Mouse (Mus musculus): ENCODE measurements around the gene Tmf1. TPM values are rescaled to one million over a fixed set of nuclear protein-coding genes. Genes with fewer than 3 reads are reported as not detected.

Tmf1 gene
- total RNA-seq (2023): 32.9 and 39.9 TPM in 2 replicates

DNA sequence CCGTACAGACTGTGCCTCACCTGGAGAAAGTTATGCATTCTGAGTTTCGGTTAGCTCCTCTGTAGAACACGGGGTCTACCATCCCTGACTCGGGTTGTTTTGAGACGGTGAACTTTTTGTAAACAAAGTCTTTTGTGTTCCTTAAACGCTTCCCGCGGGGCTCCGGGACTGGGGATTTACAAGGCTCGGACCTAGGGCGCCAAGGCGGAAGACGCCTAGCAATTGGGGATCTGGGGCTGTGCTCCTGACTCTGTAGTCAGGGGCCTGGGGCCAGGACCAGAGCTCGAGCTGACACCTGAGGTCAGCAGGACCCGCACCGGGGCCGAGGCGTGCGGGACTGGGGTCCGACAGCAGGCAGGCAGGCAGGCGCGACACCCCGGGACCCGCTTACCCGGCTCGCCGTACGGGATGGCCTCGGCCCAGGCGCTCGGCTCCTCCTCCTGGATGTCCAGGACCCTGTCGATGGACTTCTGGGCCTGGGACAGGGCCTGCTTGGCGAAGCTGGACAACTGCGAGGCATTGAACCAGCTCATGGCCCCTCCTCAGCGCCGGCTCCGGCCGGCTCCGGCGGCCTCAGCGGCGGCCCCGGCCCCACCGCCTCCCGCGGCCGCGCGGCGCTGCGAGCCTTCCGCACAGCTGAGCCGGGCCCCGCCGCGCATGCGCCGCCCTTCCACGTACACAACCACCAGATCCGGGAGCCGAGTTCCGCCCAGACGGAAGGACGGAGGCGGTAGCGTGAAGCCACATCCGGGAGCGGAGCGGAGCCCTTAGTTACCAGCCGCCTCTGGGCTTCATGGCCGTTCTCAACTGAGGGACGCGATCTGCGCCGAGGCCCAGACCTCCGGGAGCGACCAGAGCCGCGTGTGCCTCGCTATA, at the start of gene Tmf1:
Gene Tmf1, minus strand, starts transcription at position 632 of the 876 bp plus-strand sequence.

DNA sequence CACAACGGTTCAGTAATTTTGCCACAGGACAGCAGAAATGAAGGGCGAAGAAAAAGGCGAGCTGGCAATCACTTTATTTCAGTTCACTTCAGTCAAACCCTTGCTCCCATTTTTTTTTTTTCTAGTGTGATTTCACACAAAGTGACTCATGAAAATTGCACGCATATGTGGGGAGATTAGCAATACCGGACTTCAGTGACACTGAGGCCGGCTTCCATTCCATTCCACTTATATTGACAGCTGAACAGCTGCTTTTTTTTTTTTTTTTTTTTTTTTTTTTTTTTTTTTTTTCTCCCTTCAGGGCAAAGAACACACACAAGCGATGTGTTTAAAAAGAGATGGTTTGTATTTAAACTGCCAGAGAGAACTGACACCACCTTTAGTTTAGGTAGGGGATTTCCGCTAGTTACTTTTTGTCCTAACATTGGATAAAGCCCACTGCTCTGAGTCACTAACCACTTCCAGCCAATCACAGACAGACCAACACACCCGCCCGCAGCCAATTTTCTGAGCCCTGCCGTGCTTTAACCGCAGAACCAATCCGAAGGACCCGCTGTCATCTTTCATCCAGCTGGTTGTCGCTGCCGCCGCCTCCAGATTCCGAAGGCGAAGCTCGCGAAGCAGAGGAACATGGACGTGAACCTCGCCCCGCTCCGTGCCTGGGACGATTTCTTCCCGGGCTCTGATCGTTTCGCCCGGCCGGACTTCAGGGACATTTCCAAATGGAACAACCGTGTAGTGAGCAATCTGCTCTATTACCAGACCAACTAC, 31.5 kb upstream of the Tmf1 start, which contains the start of gene Arl6ip5:
Gene Arl6ip5, plus strand, starts transcription at position 499 of the 771 bp plus-strand sequence.

DNA sequence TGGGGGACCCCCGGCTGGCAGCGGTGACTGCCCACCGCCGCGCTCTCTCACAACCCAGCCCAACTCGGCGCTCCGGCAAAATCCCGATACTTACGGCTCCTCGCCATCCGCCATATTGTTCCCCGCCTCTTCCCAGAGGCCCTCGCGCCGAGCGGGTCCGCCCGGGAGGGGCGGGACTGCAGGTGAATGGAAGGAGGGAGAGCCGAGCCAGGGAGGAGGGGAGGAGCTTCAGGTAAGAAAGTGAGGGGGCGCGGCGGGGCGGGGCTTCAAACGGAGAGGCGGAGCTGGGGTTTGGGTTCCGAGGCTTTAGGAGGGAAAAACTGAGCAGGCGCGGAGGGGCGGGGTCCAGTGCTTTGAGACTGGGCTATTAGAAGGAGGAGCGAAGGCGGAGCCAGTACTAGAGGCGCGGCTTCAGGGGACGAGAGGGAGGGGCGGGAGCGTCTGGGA, 26.5 kb upstream of the Tmf1 start, which contains the start of gene Uba3:
Gene Uba3, minus strand, starts transcription at position 209 of the 447 bp plus-strand sequence.

DNA sequence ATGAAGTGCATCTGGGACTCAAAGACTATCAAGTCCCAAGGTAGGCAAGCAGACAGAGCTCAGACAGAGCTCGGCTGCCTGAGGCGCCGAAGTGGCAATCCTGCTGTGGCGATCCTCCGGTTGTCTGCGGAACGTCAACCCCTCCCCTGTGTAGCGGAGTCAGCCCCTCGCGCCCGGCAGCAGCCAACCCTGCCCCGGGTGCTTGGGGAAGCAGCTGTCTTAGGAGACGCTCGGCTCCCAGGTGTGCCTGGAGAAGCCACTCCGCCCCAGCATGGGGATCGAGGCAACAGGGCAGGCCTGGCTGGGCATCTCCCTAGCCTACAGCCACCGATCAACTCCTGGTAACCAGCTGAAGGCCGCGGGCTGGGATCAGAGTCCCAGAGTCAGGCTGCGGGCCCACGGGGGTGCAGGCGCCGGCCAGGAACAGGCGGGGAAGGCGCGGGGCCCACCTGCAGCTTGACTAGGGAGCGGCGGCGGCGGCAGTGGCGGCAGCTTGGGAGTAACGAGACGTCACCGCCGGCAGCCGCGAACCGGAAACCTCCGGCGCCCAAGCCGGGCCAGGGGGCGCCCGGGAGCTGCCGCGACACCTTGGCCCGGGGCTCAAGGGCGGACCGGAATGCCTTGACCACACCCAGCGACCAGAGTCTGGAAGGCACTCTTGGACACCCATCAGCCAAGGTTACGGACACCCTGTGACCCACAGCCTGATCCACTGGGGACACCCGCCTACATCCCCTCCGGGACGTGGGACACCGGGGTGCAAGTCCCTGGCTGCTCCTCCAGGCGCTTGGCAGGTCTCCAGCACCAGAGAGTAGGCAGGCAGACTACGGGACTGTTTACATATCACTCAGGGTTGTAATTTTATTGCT, 30.3 kb downstream of the Tmf1 start, which contains the start of gene Eogt:
Gene Eogt, minus strand, starts transcription at position 800 of the 869 bp plus-strand sequence.

Other genes starting within 250 kb of the Tmf1 start
- gene Fam19a4, start 118.7 kb downstream of the Tmf1 start, total RNA-seq (2023): not detected in 2 replicates
- 1.5 and 5.4 TPM in 2 replicates for gene Eogt, start 29.9 kb downstream of the Tmf1 start, total RNA-seq (2023)
- 33.1 and 37.3 TPM in 2 replicates for gene Uba3, start 26.5 kb upstream of the Tmf1 start, total RNA-seq (2023)
- 51.3 and 54.2 TPM in 2 replicates for gene Arl6ip5, start 31.6 kb upstream of the Tmf1 start, total RNA-seq (2023)
- gene Lmod3, start 73.6 kb upstream of the Tmf1 start, total RNA-seq (2023): not detected in 2 replicates